Mouse (Mus musculus): ENCODE measurements at regions not wholly inside any gene's neighbourhood (a gene's known extent, or its start where the extent isn't known, plus 50 kb on each side); places are given as distances from the start of the nearest gene placed in this dataset.

DNA sequence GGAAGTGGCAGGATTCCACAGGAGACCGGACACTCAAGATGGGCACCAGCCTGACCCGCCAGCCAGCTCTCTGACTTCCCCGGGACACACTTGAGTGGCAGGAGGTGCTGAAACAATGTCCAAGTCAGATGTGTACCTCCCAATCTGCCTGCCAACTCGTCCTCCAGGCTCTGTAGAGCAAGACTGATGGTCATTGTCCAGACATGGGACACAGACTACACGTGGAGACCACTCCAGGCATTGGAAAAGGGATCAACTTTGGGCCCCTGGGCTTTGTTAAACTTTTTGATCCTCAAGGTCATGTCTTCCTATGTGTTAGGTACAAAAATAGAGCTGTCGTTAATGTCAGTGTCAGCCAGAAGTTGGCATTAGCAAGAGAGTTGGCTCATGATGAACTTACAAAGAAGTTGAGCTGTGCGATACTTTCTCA lies 214.6 kb downstream of the 3100002H09Rik start:
- WGBS: 73% methylated on average over 7 of the region's 7 CpGs
- Histone ChIP-seq H3K27ac (ENCODE audit: low read depth) (no peak overlapping the region), H3K9me3 (ENCODE audit: control insufficient read depth, low read length) (no peaks in the 10 kb centered on the region), H3K9ac (ENCODE audit: low read length) (no peak overlapping the region), H3K36me3 (ENCODE audit: control insufficient read depth, insufficient read depth, low read length) (no peaks in the 10 kb centered on the region), H3K4me3 (ENCODE audit: low read depth, low read length) (no peak overlapping the region), H3K4me2 (ENCODE audit: low read length) (no peak overlapping the region), H3K4me1 (replicated peaks; ENCODE audit: control insufficient read depth, insufficient read depth, low read length) (peaks cover 18% of the 10 kb centered on the region), H3K27me3 (replicated peaks; ENCODE audit: control insufficient read depth, insufficient read depth, low read length) (no peaks in the 10 kb centered on the region)
- DNase-seq (ENCODE audit: low spot score): peak; percentile 48
- no peak for ATAC-seq (replicated peaks; ENCODE audit: low FRiP score, low TSS enrichment, low read depth)

DNA sequence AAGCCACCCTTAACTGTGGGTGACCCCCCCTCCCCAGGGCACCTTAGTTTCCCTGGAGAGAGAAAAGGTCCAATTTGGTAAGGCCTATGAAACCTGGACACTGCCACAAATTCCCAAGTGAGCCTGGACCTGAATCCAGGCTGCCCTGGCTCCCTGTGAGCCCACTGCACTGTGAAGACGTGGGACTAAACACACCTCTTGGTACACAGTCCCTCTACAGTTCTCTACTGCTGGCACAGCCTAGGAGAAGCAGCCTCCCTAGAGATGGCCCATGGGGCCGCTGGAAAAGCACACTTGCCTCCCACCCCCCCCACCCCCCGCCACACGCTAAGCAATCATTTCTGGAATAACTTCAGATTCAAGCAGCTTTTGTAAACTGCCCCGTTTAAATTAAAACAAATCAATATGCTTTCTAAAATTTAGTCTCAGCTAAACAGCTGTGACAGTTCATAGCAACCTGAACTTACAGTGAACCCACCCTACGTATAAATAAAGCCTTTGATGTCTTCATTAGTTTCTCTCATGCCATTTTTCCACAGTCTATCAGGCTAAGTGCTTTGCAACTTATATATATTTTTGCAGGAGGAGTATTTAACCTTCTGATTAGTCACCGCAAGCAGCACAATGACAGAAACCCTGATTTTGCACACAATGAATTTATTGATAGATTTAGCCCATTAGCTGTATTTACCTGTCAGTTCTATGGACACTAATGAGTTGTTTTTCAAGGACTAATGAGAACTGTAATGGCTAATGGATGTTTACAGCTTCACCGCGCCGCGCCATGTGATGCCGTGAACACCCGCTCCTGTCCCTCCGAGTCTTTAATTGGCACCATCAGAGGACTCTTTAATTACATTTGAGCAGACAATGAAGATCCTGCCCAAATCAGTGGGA lies 215.3 kb downstream of the 3100002H09Rik start:
- no peak overlapping the region for H3K9ac ChIP-seq (ENCODE audit: low read length)
- DNase-seq (ENCODE audit: low spot score) (peak; percentile 45), ATAC-seq (replicated peaks; ENCODE audit: low FRiP score, low TSS enrichment, low read depth) (no peak)
- H3K9me3 ChIP-seq (ENCODE audit: control insufficient read depth, low read length): no peaks in the 10 kb centered on the region
- peak overlapping the region; percentile 29; the same call in 1 of the 2 replicates for H3K27ac ChIP-seq (ENCODE audit: low read depth)
- 51% methylated on average over 14 of the region's 14 CpGs for WGBS
- no peak overlapping the region for H3K4me2 ChIP-seq (ENCODE audit: low read length)
- no peaks in the 10 kb centered on the region for H3K36me3 ChIP-seq (ENCODE audit: control insufficient read depth, insufficient read depth, low read length)
- H3K27me3 ChIP-seq (replicated peaks; ENCODE audit: control insufficient read depth, insufficient read depth, low read length): no peaks in the 10 kb centered on the region
- H3K4me3 ChIP-seq (ENCODE audit: low read depth, low read length): no peak overlapping the region
- peaks cover 18% of the 10 kb centered on the region for H3K4me1 ChIP-seq (replicated peaks; ENCODE audit: control insufficient read depth, insufficient read depth, low read length)

DNA sequence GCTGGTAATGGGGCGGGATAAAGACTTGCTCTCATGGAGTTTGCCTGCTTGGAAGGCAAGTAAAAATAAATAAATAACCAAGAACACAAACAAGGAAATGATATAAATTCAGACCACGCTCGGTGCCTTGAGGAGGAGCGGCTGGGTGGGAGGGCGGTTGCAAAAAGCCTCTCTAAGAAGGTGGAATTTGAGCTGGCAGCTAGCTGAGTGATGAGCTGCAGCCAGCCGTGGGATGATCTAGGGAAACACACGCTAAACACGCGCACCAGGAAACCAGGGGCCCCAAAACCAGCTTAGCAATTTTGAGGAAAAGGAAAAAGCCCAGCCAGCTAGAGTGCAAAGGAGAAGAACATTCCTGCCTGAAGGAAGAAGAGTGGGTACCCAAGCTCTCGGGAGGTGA lies 217.0 kb downstream of the 3100002H09Rik start:
- Histone ChIP-seq H3K4me1 (replicated peaks; ENCODE audit: control insufficient read depth, insufficient read depth, low read length) (peaks cover 18% of the 10 kb centered on the region), H3K27me3 (replicated peaks; ENCODE audit: control insufficient read depth, insufficient read depth, low read length) (no peaks in the 10 kb centered on the region), H3K27ac (ENCODE audit: low read depth) (no peak overlapping the region), H3K9me3 (ENCODE audit: control insufficient read depth, low read length) (no peaks in the 10 kb centered on the region), H3K9ac (ENCODE audit: low read length) (no peak overlapping the region), H3K36me3 (ENCODE audit: control insufficient read depth, insufficient read depth, low read length) (no peaks in the 10 kb centered on the region), H3K4me3 (ENCODE audit: low read depth, low read length) (no peak overlapping the region), H3K4me2 (ENCODE audit: low read length) (no peak overlapping the region)
- ATAC-seq (replicated peaks; ENCODE audit: low FRiP score, low TSS enrichment, low read depth): no peak
- 28% methylated on average over 10 of the region's 10 CpGs for WGBS
- peak; percentile 52 for DNase-seq (ENCODE audit: low spot score)

DNA sequence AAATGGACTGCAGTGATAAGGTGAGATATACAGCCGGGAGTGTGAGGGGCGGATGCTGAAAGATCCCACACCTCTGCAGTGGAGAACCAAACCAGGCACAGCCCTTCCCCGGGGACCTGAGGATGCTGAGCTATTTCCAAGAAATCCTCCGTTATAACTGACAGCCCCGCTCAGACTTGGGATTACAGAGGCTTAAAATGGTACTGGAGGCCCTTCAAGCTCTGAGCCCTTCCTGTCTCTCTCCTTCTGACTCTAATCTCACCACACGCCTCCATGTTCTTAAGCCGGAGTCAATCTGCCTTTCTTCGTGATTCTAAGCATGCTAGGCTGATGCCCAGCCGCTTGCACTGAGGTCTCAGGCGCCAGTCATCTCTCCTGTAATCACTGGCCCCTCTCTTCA lies 221.5 kb downstream of the 3100002H09Rik start:
- Histone ChIP-seq H3K36me3 (ENCODE audit: control insufficient read depth, insufficient read depth, low read length) (no peaks in the 10 kb centered on the region), H3K9me3 (ENCODE audit: control insufficient read depth, low read length) (no peaks in the 10 kb centered on the region), H3K4me1 (replicated peaks; ENCODE audit: control insufficient read depth, insufficient read depth, low read length) (peaks cover 27% of the 10 kb centered on the region), H3K4me2 (ENCODE audit: low read length) (no peak overlapping the region), H3K4me3 (ENCODE audit: low read depth, low read length) (no peak overlapping the region), H3K9ac (ENCODE audit: low read length) (no peak overlapping the region), H3K27ac (ENCODE audit: low read depth) (no peak overlapping the region), H3K27me3 (replicated peaks; ENCODE audit: control insufficient read depth, insufficient read depth, low read length) (no peaks in the 10 kb centered on the region)
- DNase-seq (ENCODE audit: low spot score): peak; percentile 36
- 70% methylated on average over 10 of the region's 10 CpGs for WGBS
- ATAC-seq (replicated peaks; ENCODE audit: low FRiP score, low TSS enrichment, low read depth): no peak

DNA sequence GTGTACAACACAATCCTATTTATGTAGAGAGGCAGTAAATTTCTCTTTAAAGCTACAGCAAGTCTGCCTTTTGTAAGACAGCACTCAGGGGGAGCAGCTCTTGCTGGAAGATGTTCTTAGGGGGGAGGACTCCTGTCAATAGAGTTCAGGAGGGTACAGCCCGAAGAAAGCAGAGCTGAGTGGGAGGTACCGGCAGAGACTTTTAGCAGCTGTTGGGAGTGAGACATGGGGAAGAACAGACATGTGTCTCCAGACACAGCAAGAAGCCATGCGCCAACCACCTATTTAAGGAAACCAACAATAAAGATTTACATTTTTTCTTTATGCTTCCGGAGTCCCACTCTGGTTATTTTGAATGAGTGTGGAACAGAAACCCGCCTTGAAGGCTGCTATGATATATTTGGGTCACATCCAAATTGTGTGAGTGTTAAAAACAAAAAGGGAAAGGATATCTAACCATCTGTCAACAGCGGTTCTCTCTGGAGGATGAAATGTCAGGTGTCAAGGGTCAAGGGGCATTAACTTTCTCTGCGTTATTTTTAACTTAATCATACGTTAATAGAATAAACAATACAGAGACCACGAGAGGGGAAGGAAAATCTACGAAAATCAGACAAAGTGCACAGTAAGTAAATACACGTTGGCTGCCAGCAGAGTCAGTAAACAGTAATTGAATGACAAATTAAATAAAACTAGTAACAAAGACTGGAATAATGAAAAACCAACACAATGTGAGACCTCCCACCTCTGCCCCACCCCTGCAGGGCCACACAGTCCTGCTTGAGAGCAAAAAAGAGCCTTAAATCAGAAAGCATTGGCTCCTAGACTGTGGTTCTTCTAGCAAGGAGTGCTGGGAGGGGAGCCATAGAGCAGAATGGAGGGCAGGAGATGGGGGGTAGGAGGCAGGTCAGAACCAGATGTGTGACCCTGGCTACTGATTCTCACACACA lies 225.2 kb downstream of the 3100002H09Rik start:
- H3K27ac ChIP-seq (ENCODE audit: low read depth): peak overlapping the region; percentile 7; the same call in 1 of the 2 replicates
- no peaks in the 10 kb centered on the region for H3K9me3 ChIP-seq (ENCODE audit: control insufficient read depth, low read length)
- no peaks in the 10 kb centered on the region for H3K27me3 ChIP-seq (replicated peaks; ENCODE audit: control insufficient read depth, insufficient read depth, low read length)
- H3K9ac ChIP-seq (ENCODE audit: low read length): no peak overlapping the region
- DNase-seq (ENCODE audit: low spot score) (no peak), ATAC-seq (replicated peaks; ENCODE audit: low FRiP score, low TSS enrichment, low read depth) (0 out of 2 replicates have a peak, but pooled peaks have one; percentile 47)
- H3K4me2 ChIP-seq (ENCODE audit: low read length): peak overlapping the region; percentile 8; the same call in 1 of the 2 replicates
- peaks cover 23% of the 10 kb centered on the region for H3K4me1 ChIP-seq (replicated peaks; ENCODE audit: control insufficient read depth, insufficient read depth, low read length)
- H3K4me3 ChIP-seq (ENCODE audit: low read depth, low read length): no peak overlapping the region
- H3K36me3 ChIP-seq (ENCODE audit: control insufficient read depth, insufficient read depth, low read length): no peaks in the 10 kb centered on the region
- WGBS: 16% methylated on average over 11 of the region's 11 CpGs

DNA sequence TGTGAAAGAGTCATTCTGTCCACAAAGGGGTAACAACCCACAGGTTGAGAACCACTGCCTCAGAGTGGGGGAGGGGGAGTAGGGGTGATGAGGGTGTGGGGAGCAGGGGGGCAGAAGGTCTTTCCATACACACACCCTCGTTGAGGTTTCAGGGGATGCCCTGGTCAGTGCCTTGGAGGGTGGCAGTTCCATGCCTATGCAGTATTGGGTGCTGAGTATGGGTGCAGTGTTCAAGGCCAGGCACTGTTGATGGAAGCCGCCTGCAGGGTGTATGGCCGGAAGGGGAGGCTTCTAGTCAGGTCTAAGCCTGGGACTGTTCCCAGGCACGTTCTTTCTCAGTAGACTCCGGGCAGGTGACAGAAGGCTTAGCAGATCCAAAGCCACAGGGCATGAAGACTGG lies 234.1 kb downstream of the 3100002H09Rik start:
- 69% methylated on average over 5 of the region's 5 CpGs for WGBS
- H3K9me3 ChIP-seq (ENCODE audit: control insufficient read depth, low read length): no peaks in the 10 kb centered on the region
- no peak overlapping the region for H3K4me2 ChIP-seq (ENCODE audit: low read length)
- peaks cover 6% of the 10 kb centered on the region; the same call in 1 of the 2 replicates for H3K4me1 ChIP-seq (replicated peaks; ENCODE audit: control insufficient read depth, insufficient read depth, low read length)
- no peaks in the 10 kb centered on the region for H3K36me3 ChIP-seq (ENCODE audit: control insufficient read depth, insufficient read depth, low read length)
- ATAC-seq (replicated peaks; ENCODE audit: low FRiP score, low TSS enrichment, low read depth) (no peak), DNase-seq (ENCODE audit: low spot score) (no peak)
- H3K4me3 ChIP-seq (ENCODE audit: low read depth, low read length): no peak overlapping the region
- no peak overlapping the region for H3K9ac ChIP-seq (ENCODE audit: low read length)
- H3K27me3 ChIP-seq (replicated peaks; ENCODE audit: control insufficient read depth, insufficient read depth, low read length): no peaks in the 10 kb centered on the region
- H3K27ac ChIP-seq (ENCODE audit: low read depth): no peak overlapping the region

DNA sequence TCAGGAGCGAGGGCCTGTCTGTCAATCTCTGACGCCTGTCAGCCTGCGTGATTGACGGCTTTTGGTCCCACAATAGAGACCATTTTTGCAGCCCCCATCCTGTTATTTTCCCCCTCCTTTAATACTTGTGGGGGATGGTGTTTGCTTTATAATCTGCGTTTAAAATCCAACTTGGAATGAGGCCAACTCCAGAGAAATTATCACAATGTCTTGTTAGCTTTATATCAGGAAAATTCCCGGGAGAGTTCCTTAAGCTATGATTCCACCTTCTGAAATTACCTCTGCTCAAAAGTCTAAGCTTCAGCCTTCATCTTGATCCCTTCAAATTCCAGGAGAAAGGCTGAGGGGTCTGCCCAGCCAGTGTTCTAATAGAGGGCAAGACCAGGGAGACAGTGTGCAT lies 235.0 kb downstream of the 3100002H09Rik start:
- H3K9ac ChIP-seq (ENCODE audit: low read length): no peak overlapping the region
- ATAC-seq (replicated peaks; ENCODE audit: low FRiP score, low TSS enrichment, low read depth) (no peak), DNase-seq (ENCODE audit: low spot score) (no peak)
- no peak overlapping the region for H3K4me3 ChIP-seq (ENCODE audit: low read depth, low read length)
- WGBS: 54% methylated on average over 6 of the region's 6 CpGs
- no peaks in the 10 kb centered on the region for H3K36me3 ChIP-seq (ENCODE audit: control insufficient read depth, insufficient read depth, low read length)
- no peak overlapping the region for H3K27ac ChIP-seq (ENCODE audit: low read depth)
- H3K27me3 ChIP-seq (replicated peaks; ENCODE audit: control insufficient read depth, insufficient read depth, low read length): no peaks in the 10 kb centered on the region
- H3K4me2 ChIP-seq (ENCODE audit: low read length): no peak overlapping the region
- H3K9me3 ChIP-seq (ENCODE audit: control insufficient read depth, low read length): no peaks in the 10 kb centered on the region
- 0 out of 2 replicates have a peak, but pooled peaks cover 2% of the 10 kb centered on the region for H3K4me1 ChIP-seq (replicated peaks; ENCODE audit: control insufficient read depth, insufficient read depth, low read length)

DNA sequence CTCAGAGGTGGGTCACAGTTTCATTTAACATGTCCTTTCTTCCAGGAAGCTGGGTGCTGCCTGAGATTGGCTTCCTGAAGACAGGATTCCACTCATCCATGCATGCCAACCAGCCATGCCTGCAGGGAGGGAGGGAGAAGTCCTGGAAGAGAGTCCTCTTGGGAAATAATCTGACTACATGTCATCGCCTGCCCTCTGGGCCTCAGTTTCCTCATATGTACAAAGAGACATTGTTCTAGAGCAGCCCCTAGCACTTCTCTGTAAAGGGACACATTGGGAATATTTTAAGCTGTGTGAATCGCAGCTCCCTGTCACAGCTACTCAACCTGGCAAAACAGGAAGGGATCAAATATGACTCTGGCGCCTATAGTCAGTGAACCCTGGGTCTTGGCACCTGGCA lies 241.8 kb downstream of the 3100002H09Rik start:
- Histone ChIP-seq H3K4me3 (ENCODE audit: low read depth, low read length) (no peak overlapping the region), H3K9ac (ENCODE audit: low read length) (no peak overlapping the region), H3K4me2 (ENCODE audit: low read length) (no peak overlapping the region), H3K36me3 (ENCODE audit: control insufficient read depth, insufficient read depth, low read length) (no peaks in the 10 kb centered on the region), H3K27me3 (replicated peaks; ENCODE audit: control insufficient read depth, insufficient read depth, low read length) (no peaks in the 10 kb centered on the region), H3K27ac (ENCODE audit: low read depth) (no peak overlapping the region), H3K4me1 (replicated peaks; ENCODE audit: control insufficient read depth, insufficient read depth, low read length) (no peaks in the 10 kb centered on the region), H3K9me3 (ENCODE audit: control insufficient read depth, low read length) (no peaks in the 10 kb centered on the region)
- no peak for ATAC-seq (replicated peaks; ENCODE audit: low FRiP score, low TSS enrichment, low read depth)
- WGBS: 79% methylated on average over 3 of the region's 3 CpGs
- DNase-seq (ENCODE audit: low spot score): no peak

Data from intestine, embryonic 14.5 days (tissue).